Mouse (Mus musculus) lung, embryonic 14.5 days (tissue): ENCODE results near the gene Lrp2bp. TPM values are rescaled to one million over a fixed set of nuclear protein-coding genes. Genes with fewer than 3 reads are reported as not detected.

ENCODE experiments used
- ATAC-seq: fragments of 200-750 bp; cut with Nextera tagmentation; 2 replicates; pipeline ENCODE4 v1.8.0; 2017; ENCODE audit warnings: mild to moderate bottlenecking, moderate TSS enrichment, moderate library complexity; ENCODE audit not compliant: insufficient read depth
- DNase-seq: peaks from one replicate; pipeline ENCODE4 v3.0.0-alpha.2; 2015
- H3K27ac ChIP-seq: fragments of 300-500 bp; sonication (generic); 2 replicates; pipeline ENCODE4 v1.5.1; 2014; ENCODE audit warnings: low read depth, mild to moderate bottlenecking, moderate library complexity
- H3K27me3 ChIP-seq: fragments of 300-500 bp; sonication (generic); 2 replicates; pipeline ENCODE4 v1.6.1; 2014; ENCODE audit warnings: low read length, control low read depth; ENCODE audit not compliant: insufficient read depth
- H3K36me3 ChIP-seq: fragments of 300-500 bp; sonication (generic); 2 replicates; pipeline ENCODE4 v1.6.1; 2014; ENCODE audit warnings: control low read depth; ENCODE audit not compliant: insufficient read depth
- H3K4me1 ChIP-seq: fragments of 300-500 bp; sonication (generic); 2 replicates; pipeline ENCODE4 v1.6.1; 2014; ENCODE audit warnings: antibody characterized with exemption, control low read depth; ENCODE audit not compliant: insufficient read depth
- H3K4me2 ChIP-seq: fragments of 300-500 bp; sonication (generic); 2 replicates; pipeline ENCODE4 v1.6.1; 2014; ENCODE audit warnings: mild to moderate bottlenecking
- H3K4me3 ChIP-seq: fragments of 300-500 bp; sonication (generic); 2 replicates; pipeline ENCODE4 v1.5.1; 2014; ENCODE audit warnings: low read depth, low read length
- H3K9ac ChIP-seq: fragments of 300-500 bp; sonication (generic); 2 replicates; pipeline ENCODE4 v1.6.1; 2014
- H3K9me3 ChIP-seq: fragments of 300-500 bp; sonication (generic); 2 replicates; pipeline ENCODE4 v1.6.1; 2016; ENCODE audit warnings: low read depth, low read length, control low read depth
- CTCF ChIP-seq: IDR thresholded peaks from 2 replicates; pipeline ENCODE4 v1.5.1; 2016; ENCODE audit warnings: antibody characterized with exemption, low read depth
- WGBS: fragments of 180-500 bp; shearing (Covaris S2); extraction: QIAGEN DNeasy Blood & Tissue Kit; methylation state at CpG from one replicate; pipeline ENCODE4 v1.1.7; 2014; 5-methylcytosine and 5-hydroxymethylcytosine counted together
- polyA plus RNA-seq: library from polyadenylated mRNA; unstranded; fragments of >200 nt; fragmentation: Nextera tagmentation; extraction: Ambion mirVana; gene quantifications from 2 replicates; pipeline ENCODE4 v1.2.1, GENCODE M21; 2014

The Lrp2bp gene
- polyA plus RNA-seq, 1 experiment from 2014 or later: 0.86 TPM

DNA sequence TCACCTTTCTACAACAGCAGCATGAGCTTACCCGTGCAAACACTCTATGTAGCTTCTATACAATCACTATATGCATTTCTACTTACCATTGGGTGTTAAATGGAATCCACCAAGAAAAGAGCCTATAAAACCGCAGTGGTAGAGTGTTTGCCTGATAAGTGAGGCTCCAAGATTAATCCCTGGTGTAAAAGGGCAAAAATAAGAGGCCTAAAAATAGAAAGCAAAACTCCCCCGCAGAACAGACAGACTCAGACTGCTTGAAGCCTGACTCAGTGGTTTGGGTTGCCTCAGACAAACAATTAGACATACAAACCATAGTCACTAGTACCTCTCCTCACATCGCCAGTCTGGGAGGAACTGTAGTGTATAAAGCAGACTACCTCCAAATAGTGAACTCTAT is 6.5 kb downstream of the Lrp2bp start, which contains the start of gene Ankrd37:
Gene Ankrd37, minus strand, starts transcription at position 112 of the 400 bp plus-strand sequence.
- no peaks in the 10 kb centered on the region for H3K9me3 ChIP-seq
- DNase-seq (no peak), ATAC-seq (no peak)
- H3K9ac ChIP-seq: no peak within 1 kb of the TSS
- TF ChIP-seq CTCF: no peak
- no peak within 1 kb of the TSS for H3K4me3 ChIP-seq
- H3K36me3 ChIP-seq: no peaks in the 10 kb centered on the region
- H3K27ac ChIP-seq: no peak within 1 kb of the TSS
- H3K4me1 ChIP-seq: peaks cover under 1% of the 10 kb centered on the region; the same call in 1 of the 2 replicates
- H3K27me3 ChIP-seq: no peaks in the 10 kb centered on the region
- 51% methylated on average over 4 of the region's 4 CpGs for WGBS
- H3K4me2 ChIP-seq: no peak within 1 kb of the TSS

GRCm38 (mm10) chr8:46007050-46007672 is 8.1 kb downstream of the Lrp2bp start:
- Histone ChIP-seq H3K4me2 (no peak overlapping the region), H3K27ac (no peak overlapping the region), H3K9ac (no peak overlapping the region), H3K27me3 (no peaks in the 10 kb centered on the region), H3K9me3 (no peaks in the 10 kb centered on the region), H3K36me3 (no peaks in the 10 kb centered on the region), H3K4me3 (no peak overlapping the region), H3K4me1 (peaks cover 3% of the 10 kb centered on the region; the same call in 1 of the 2 replicates)
- no peak for TF ChIP-seq CTCF
- WGBS: 55% methylated on average over 3 of the region's 3 CpGs
- no peak for ATAC-seq
- no peak for DNase-seq

DNA sequence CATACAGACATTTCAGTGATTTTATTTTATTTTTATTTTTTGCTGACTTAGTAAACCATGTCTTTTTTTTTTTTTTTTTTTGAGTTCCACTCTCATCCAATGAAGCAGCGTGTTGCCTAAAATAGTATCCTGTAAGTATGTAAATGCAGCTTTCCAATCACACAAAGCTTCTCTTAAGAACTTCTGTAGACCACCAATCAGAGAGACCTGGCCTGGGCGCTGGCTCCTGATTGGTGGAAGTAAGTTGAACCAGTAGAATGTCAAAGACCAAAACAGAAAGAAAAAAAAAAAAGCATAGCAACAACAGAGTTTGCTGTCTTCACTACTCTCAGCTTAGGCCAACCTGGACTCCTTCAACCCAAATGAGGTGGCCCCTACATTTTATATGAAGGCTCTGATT is 11.2 kb downstream of the Lrp2bp start:
- 65% methylated on average over 2 of the region's 2 CpGs for WGBS
- ATAC-seq: peak; percentile 70
- Histone ChIP-seq H3K4me2 (peak overlapping the region; percentile 53), H3K27ac (0 out of 2 replicates have a peak overlapping the region, but pooled peaks have one; percentile 38), H3K9me3 (no peaks in the 10 kb centered on the region), H3K4me1 (peaks cover 3% of the 10 kb centered on the region; the same call in 1 of the 2 replicates), H3K36me3 (no peaks in the 10 kb centered on the region), H3K27me3 (no peaks in the 10 kb centered on the region), H3K4me3 (no peak overlapping the region; the same call in 1 of the 2 replicates), H3K9ac (peak overlapping the region; percentile 26; the same call in 1 of the 2 replicates)
- DNase-seq: peak; percentile 58
- TF ChIP-seq CTCF: no peak

DNA sequence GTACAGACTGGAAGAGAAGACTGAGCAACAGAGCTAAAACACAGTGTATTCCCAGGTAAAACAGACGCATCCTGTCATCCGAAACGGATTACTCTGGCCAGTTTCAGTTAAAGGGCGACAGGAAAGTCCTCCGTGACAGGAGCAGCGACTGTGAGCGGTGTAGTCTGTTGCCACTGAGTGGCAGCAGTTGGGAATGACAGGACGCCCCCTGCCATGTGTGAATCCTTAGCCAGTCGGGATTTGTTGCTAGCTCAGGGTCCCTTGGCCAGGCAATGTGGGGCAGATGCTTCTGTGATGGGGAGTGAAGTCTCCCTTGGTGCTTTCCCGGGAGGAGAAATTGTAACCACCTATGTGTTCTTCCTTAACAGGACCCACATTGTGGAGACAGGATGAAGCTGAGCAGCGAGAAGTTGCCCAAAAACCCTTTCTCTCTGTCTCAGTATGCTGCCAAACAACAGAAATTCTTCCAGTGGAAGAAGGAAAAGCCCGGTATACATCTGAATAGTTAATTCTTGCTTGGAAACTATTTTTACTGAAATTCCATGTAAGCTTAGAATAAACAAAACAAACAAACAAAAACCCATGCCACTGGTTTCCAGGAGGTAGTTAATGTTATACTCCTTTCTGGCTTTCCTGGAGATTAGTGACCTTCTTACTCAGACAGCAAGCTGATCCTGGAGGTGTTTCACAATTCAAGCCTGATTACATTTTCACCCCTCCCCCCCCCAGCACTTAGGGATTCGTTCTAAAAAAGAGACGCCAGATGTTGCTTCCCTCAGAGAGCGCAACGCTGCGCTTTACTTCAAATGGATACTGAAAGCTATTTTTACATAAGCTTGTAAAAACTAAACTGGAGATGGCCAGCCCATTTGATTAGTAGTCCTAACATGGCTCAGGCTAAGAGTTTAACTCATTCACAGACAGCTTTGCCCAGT is 11.9 kb downstream of the Lrp2bp start:
- Histone ChIP-seq H3K36me3 (no peaks in the 10 kb centered on the region), H3K4me1 (peaks cover 3% of the 10 kb centered on the region; the same call in 1 of the 2 replicates), H3K9me3 (no peaks in the 10 kb centered on the region), H3K9ac (peak overlapping the region; percentile 26; the same call in 1 of the 2 replicates), H3K27ac (peak overlapping the region; percentile 38; the same call in 1 of the 2 replicates), H3K4me3 (no peak overlapping the region; the same call in 1 of the 2 replicates), H3K27me3 (no peaks in the 10 kb centered on the region), H3K4me2 (peak overlapping the region; percentile 53)
- TF ChIP-seq CTCF: peak; percentile 63
- 11% methylated on average over 17 of the region's 17 CpGs for WGBS
- DNase-seq (peak; percentile 74), ATAC-seq (peak; percentile 82)

GRCm38 (mm10) chr8:46022203-46022602 is 23.1 kb downstream of the Lrp2bp start:
- Histone ChIP-seq H3K27ac (no peak overlapping the region), H3K4me2 (no peak overlapping the region), H3K27me3 (no peaks in the 10 kb centered on the region), H3K9me3 (no peaks in the 10 kb centered on the region), H3K4me1 (peaks cover 5% of the 10 kb centered on the region; the same call in 1 of the 2 replicates), H3K9ac (no peak overlapping the region), H3K36me3 (no peaks in the 10 kb centered on the region), H3K4me3 (no peak overlapping the region)
- TF ChIP-seq CTCF: no peak
- 79% methylated on average over 9 of the region's 9 CpGs for WGBS
- no peak for ATAC-seq
- DNase-seq: no peak

DNA sequence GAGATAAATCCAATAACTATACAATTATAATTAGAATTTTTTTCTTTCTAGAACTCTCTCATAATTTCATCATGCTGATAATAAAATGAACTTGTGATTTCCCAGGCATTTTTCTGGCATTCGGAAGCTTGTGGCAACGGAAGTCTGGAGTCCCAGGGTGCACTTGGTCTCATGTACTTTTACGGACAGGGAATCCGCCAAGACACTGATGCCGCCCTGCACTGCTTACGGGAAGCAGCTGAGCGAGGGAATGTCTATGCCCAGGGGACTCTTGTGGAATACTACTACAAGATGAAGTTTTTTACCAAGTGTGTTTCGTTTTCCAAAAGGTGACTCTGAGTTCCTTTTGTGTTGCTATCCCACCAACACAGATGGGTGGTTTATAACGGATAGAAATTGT is 23.7 kb downstream of the Lrp2bp start:
- no peak for ATAC-seq
- WGBS: 87% methylated on average over 9 of the region's 9 CpGs
- no peak overlapping the region for H3K9ac ChIP-seq

More for the DNA sequence above, 23.7 kb downstream of the Lrp2bp start:
- peaks cover 5% of the 10 kb centered on the region; the same call in 1 of the 2 replicates for H3K4me1 ChIP-seq
- H3K9me3 ChIP-seq: no peaks in the 10 kb centered on the region
- H3K4me3 ChIP-seq: no peak overlapping the region
- H3K36me3 ChIP-seq: no peaks in the 10 kb centered on the region
- TF ChIP-seq CTCF: no peak
- no peak overlapping the region for H3K27ac ChIP-seq
- DNase-seq: no peak
- H3K4me2 ChIP-seq: no peak overlapping the region
- no peaks in the 10 kb centered on the region for H3K27me3 ChIP-seq
